Mouse (Mus musculus) intestine, embryonic 15.5 days (tissue): ENCODE measurements around the gene Apba2. TPM values are rescaled to one million over a fixed set of nuclear protein-coding genes. Genes with fewer than 3 reads are reported as not detected.

Source experiments
- ATAC-seq: fragments of 200-750 bp; cut with Nextera tagmentation; 2 replicates; pipeline ENCODE4 v1.8.0; 2017; ENCODE audit warnings: moderate TSS enrichment, moderate library complexity
- H3K27ac ChIP-seq: fragments of 300-500 bp; sonication (generic); 2 replicates; pipeline ENCODE4 v1.5.1; 2015; ENCODE audit warnings: mild to moderate bottlenecking, inconsistent platforms
- H3K27me3 ChIP-seq: fragments of 300-500 bp; sonication (generic); replicated peaks from 2 replicates; pipeline ENCODE4 v1.6.1; 2015; ENCODE audit warnings: inconsistent platforms
- H3K36me3 ChIP-seq: fragments of 300-500 bp; sonication (generic); 2 replicates; pipeline ENCODE4 v1.6.1; 2015; ENCODE audit warnings: inconsistent platforms
- H3K4me1 ChIP-seq: fragments of 300-500 bp; sonication (generic); replicated peaks from 2 replicates; pipeline ENCODE4 v1.6.1; 2015; ENCODE audit warnings: inconsistent platforms
- H3K4me2 ChIP-seq: fragments of 300-500 bp; sonication (generic); replicated peaks from 2 replicates; pipeline ENCODE4 v1.6.1; 2015; ENCODE audit warnings: mild to moderate bottlenecking, inconsistent platforms
- H3K4me3 ChIP-seq: fragments of 300-500 bp; sonication (generic); replicated peaks from 2 replicates; pipeline ENCODE4 v1.5.1; 2015; ENCODE audit warnings: inconsistent platforms
- H3K9ac ChIP-seq: fragments of 300-500 bp; sonication (generic); 2 replicates; pipeline ENCODE4 v1.6.1; 2015; ENCODE audit warnings: inconsistent platforms
- H3K9me3 ChIP-seq: fragments of 300-500 bp; sonication (generic); 2 replicates; pipeline ENCODE4 v1.6.1; 2016; ENCODE audit warnings: inconsistent platforms
- WGBS: fragments of 180-500 bp; shearing (Covaris S2); methylation state at CpG from one replicate; pipeline ENCODE4 v1.1.7; 2015; 5-methylcytosine and 5-hydroxymethylcytosine counted together
- polyA plus RNA-seq: library from polyadenylated mRNA; unstranded; fragments of >200 nt; fragmentation: Nextera tagmentation; extraction: Ambion mirVana; gene quantifications from 2 replicates; pipeline ENCODE4 v1.2.1, GENCODE M21; 2015

Apba2 gene
- polyA plus RNA-seq, 1 experiment from 2014 or later: 6.2 TPM

DNA sequence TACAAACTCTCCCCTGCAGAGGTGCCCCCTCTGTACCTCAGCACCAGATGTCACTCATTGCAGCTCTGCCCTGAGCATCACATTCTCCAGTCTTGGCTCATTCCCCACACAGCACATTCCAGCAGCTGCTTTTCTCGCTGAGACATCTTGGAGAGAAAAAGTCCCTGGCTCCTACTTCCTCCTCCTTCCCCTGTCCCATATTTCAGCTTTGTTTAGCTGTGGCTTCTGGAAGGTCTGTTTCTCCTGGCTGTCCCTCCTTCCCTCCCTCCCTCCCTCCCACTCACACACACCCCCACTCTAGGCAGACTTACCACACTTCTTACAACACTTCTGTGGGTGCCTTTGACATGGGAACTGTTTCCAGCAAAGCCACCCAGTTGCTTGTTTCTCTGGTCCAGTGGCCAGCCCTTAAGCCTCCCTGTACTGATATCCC, 75.0 kb downstream of the Apba2 start:
- H3K36me3 ChIP-seq: no peaks in the 10 kb centered on the region
- H3K27me3 ChIP-seq: no peaks in the 10 kb centered on the region
- H3K4me3 ChIP-seq: no peak overlapping the region
- 25% methylated on average over 1 of the region's 1 CpGs for WGBS
- no peak overlapping the region for H3K9ac ChIP-seq
- H3K27ac ChIP-seq: no peak overlapping the region
- peak; percentile 70 for ATAC-seq
- no peak overlapping the region for H3K4me2 ChIP-seq
- H3K9me3 ChIP-seq: no peaks in the 10 kb centered on the region
- no peaks in the 10 kb centered on the region for H3K4me1 ChIP-seq

DNA sequence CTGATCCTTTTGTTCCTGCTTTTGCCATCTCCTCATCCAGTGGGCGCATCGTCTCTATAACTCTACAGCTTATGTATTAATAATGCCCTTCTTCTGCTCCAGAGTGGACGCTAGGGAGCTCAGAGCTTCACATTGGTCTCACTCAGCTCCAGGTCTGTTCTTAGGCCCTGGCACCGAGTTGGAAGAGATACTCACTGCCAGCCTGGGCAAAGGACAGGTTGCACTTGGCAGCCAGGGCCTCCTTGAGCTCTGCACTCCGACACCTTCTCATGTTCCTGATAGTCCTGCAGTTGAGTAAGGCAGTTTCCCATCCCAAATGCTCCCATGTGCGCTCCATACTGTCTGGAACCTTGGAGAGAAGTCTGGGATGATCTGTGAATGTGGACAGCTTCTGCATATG, 76.7 kb downstream of the Apba2 start:
- Histone ChIP-seq H3K4me3 (no peak overlapping the region), H3K27me3 (no peaks in the 10 kb centered on the region), H3K36me3 (no peaks in the 10 kb centered on the region), H3K27ac (no peak overlapping the region), H3K4me1 (no peaks in the 10 kb centered on the region), H3K9ac (no peak overlapping the region), H3K9me3 (no peaks in the 10 kb centered on the region), H3K4me2 (no peak overlapping the region)
- ATAC-seq: no peak
- WGBS: 90% methylated on average over 6 of the region's 6 CpGs

DNA sequence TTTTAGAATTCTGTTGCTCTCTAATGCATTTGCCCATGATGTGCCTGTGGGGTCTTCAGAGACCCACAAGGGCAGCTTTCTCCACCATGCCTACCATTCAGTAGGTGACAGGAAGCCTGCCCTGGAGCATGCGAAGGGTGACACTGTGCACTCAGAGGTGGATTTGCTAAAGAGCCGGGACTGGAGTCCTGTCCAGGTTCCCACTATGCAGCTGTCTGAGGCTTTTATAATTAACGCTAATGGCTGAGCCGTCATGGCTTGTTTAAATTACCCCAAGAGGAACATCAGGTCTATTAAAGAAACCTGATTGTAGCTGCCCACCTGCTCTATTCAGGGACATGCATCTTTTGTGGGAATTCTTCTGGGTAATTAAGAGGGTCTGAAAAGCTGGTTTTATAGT, 78.4 kb downstream of the Apba2 start:
- H3K4me1 ChIP-seq: no peaks in the 10 kb centered on the region
- H3K9me3 ChIP-seq: no peaks in the 10 kb centered on the region
- H3K9ac ChIP-seq: no peak overlapping the region
- no peak for ATAC-seq
- H3K36me3 ChIP-seq: no peaks in the 10 kb centered on the region
- H3K4me2 ChIP-seq: no peak overlapping the region
- H3K4me3 ChIP-seq: no peak overlapping the region
- no peak overlapping the region for H3K27ac ChIP-seq
- WGBS: 50% methylated on average over 4 of the region's 4 CpGs
- no peaks in the 10 kb centered on the region for H3K27me3 ChIP-seq

DNA sequence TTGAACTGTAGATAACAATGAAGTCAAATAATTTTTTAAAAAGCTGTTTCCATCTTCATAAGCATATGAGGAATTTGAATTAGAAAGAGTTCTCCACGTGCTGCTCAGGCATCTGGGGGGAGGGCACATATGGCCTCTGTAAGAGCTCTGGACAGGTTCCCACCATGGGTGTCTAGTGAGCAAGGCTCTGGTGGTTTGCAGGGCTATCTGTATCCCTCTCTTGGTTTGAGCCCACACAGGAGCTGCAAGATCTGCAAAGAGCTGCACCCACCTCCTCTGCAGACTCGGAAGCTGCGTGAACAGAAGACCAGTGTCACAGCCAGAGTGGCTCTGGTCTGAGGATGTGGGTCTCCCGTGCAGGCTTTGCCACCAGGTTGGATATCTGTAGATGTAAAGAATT, 78.8 kb downstream of the Apba2 start:
- no peaks in the 10 kb centered on the region for H3K9me3 ChIP-seq
- H3K9ac ChIP-seq: no peak overlapping the region
- H3K4me3 ChIP-seq: no peak overlapping the region
- H3K27ac ChIP-seq: no peak overlapping the region
- WGBS: 70% methylated on average over 4 of the region's 4 CpGs
- H3K4me1 ChIP-seq: no peaks in the 10 kb centered on the region
- H3K4me2 ChIP-seq: no peak overlapping the region
- no peak for ATAC-seq
- no peaks in the 10 kb centered on the region for H3K36me3 ChIP-seq
- H3K27me3 ChIP-seq: no peaks in the 10 kb centered on the region

DNA sequence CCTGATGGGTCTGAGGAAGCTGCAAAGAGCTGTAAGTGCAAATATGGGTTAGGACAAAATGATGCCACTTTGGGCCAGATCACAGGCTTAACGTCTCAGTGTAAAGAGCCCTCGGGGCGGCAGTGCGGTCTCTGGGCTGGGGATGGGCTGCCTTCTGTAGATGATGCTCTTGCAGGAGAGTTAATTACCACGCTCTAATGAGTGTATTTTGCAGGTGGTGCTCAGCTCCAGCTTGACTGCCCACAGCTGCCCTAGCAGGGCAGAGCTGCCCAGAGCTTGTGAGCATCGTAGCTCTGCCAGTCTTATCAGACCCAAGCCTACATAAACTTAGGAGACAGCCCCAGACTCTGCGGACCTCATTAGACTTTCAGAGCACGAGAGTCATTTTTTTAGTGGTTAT, 80.9 kb downstream of the Apba2 start:
- H3K36me3 ChIP-seq: no peaks in the 10 kb centered on the region
- no peaks in the 10 kb centered on the region for H3K27me3 ChIP-seq
- WGBS: 81% methylated on average over 8 of the region's 8 CpGs
- no peaks in the 10 kb centered on the region for H3K4me1 ChIP-seq
- no peak overlapping the region for H3K4me3 ChIP-seq
- H3K4me2 ChIP-seq: no peak overlapping the region
- H3K27ac ChIP-seq: no peak overlapping the region
- no peak overlapping the region for H3K9ac ChIP-seq
- H3K9me3 ChIP-seq: no peaks in the 10 kb centered on the region
- ATAC-seq: no peak

DNA sequence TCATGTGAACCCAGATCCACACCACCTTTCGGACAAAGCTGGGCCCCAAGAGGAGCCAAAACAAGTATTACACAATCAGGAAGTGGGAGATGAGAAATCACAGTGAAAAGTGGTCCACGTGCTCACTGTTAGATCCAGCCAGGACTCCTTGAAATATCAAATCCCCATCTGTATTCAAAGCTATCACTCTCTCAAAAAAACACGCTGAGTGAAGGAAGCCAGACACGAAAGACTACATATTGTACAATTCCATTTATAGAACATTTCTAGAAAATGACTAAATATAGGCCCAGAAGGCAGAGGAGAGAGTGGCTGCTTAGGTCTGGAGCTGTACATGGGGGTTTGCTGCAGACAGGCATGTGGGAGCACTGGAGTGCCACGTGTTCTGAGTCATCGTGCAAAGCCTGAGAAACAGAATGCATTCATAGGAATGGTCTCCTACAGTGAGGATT, 82.2 kb downstream of the Apba2 start:
- no peak overlapping the region for H3K27ac ChIP-seq
- H3K27me3 ChIP-seq: no peaks in the 10 kb centered on the region
- H3K4me3 ChIP-seq: no peak overlapping the region
- no peaks in the 10 kb centered on the region for H3K36me3 ChIP-seq
- no peak overlapping the region for H3K9ac ChIP-seq
- no peaks in the 10 kb centered on the region for H3K9me3 ChIP-seq
- H3K4me1 ChIP-seq: no peaks in the 10 kb centered on the region
- WGBS: 57% methylated on average over 6 of the region's 6 CpGs
- no peak overlapping the region for H3K4me2 ChIP-seq
- 0 out of 2 replicates have a peak, but pooled peaks have one; percentile 55 for ATAC-seq

DNA sequence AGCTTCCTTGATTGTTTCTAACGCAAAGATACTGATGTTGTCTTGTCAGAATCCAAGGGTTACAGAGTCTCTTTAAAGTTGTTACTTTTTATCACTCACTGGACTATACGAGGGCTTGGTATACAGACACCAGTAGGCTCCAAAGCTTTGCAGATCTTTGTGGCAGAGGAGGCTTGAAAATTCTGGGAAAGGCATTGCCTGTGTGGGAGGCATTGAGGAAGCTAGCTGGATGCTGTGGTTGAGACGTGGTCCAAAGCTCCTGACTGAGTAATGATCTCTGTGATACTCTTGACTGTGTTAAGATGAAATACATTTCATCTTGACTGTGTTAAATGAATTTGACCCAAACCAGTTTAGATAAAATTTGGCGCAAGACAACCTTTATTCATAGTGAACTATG, 84.6 kb downstream of the Apba2 start:
- 83% methylated on average over 4 of the region's 4 CpGs for WGBS
- Histone ChIP-seq H3K27ac (no peak overlapping the region), H3K4me2 (no peak overlapping the region), H3K9ac (no peak overlapping the region), H3K4me3 (no peak overlapping the region), H3K9me3 (no peaks in the 10 kb centered on the region), H3K36me3 (no peaks in the 10 kb centered on the region), H3K27me3 (no peaks in the 10 kb centered on the region), H3K4me1 (no peaks in the 10 kb centered on the region)
- ATAC-seq: no peak

DNA sequence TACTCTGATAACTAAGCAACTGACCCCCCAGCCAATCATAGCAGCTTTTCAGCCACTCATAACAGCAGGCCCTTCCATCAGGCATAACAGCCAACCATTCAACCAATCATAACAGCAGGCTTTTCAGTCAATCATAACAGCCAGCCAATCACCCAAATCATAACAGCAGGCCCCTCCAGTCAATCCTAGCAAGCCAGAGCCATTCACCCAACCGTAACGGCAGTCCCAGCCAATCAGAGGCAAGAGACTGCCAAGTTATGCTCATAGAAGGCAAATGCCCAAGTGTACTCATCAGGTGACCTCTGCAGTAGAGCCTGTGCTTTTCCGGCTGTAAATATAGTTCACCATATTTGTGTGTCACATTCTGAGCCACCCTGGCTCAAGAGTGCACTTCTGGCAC, 85.1 kb downstream of the Apba2 start:
- Histone ChIP-seq H3K27me3 (no peaks in the 10 kb centered on the region), H3K9me3 (no peaks in the 10 kb centered on the region), H3K9ac (no peak overlapping the region), H3K27ac (no peak overlapping the region), H3K4me3 (no peak overlapping the region), H3K4me1 (no peaks in the 10 kb centered on the region), H3K36me3 (no peaks in the 10 kb centered on the region), H3K4me2 (no peak overlapping the region)
- WGBS: 91% methylated on average over 3 of the region's 3 CpGs
- no peak for ATAC-seq

DNA sequence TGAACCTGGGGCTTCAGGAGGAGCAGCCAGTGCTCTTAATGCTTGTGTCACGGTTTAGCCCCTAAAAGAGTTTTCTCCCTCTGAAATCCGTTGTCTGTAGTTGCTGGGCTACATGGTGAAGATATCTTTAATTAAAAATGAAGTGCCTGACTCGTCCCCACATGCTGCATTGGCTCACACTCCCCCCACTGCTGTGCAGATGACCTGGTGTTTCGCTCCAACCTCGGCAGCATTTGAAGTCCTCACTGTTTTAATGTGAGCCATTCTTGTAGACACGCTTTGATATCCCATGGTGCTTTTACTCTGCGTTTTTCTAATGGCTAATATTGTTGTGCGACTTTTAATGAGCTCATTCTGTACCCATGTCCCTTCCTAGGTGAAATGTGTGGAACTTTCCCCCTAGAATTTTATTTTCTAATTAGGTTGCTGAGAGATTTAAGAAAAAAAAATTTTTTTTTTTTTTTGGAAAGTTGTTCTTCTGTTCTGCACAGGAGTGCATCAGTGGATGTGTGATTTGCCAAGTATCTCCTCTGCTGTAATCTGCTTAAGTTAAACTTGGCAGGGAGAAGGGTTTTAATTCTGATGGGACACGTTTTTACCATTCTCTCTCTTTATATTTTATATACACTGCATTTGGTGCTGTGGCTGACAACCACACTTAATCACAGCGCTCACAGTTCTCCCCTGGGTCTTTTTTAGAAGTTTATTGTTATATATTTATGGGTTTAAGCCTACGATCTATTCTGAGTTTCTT, 87.3 kb downstream of the Apba2 start:
- WGBS: 74% methylated on average over 11 of the region's 11 CpGs
- H3K27ac ChIP-seq: no peak overlapping the region

DNA sequence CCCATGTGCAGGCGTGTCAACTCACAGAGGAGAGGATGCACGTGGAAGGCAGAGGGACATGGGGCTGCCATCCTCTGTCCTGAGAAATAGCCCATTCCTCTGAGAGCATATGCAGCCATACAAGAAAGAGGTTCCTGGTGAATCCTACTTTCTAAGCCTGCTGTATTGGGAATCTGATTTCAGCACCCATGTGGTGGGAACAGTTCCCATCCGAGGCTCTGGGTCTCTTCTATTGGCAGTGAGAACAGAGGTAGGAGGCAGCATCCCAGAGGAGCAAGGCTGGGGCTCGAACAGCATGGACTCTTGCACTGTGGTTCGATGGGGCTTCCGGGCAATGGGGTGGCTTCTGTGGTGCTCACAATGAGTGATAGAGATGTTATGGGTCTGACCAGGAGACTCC, 93.8 kb downstream of the Apba2 start:
- 68% methylated on average over 6 of the region's 6 CpGs for WGBS
- no peak overlapping the region for H3K9ac ChIP-seq
- ATAC-seq: no peak
- H3K27ac ChIP-seq: no peak overlapping the region
- H3K36me3 ChIP-seq: no peaks in the 10 kb centered on the region
- no peak overlapping the region for H3K4me2 ChIP-seq
- H3K27me3 ChIP-seq: no peaks in the 10 kb centered on the region
- no peaks in the 10 kb centered on the region for H3K9me3 ChIP-seq
- H3K4me3 ChIP-seq: no peak overlapping the region
- no peaks in the 10 kb centered on the region for H3K4me1 ChIP-seq

More for the DNA sequence above, 87.3 kb downstream of the Apba2 start:
- no peak overlapping the region for H3K4me2 ChIP-seq
- H3K4me3 ChIP-seq: no peak overlapping the region
- H3K36me3 ChIP-seq: no peaks in the 10 kb centered on the region
- no peaks in the 10 kb centered on the region for H3K4me1 ChIP-seq
- H3K9ac ChIP-seq: no peak overlapping the region
- H3K9me3 ChIP-seq: no peaks in the 10 kb centered on the region
- ATAC-seq: no peak
- H3K27me3 ChIP-seq: no peaks in the 10 kb centered on the region

DNA sequence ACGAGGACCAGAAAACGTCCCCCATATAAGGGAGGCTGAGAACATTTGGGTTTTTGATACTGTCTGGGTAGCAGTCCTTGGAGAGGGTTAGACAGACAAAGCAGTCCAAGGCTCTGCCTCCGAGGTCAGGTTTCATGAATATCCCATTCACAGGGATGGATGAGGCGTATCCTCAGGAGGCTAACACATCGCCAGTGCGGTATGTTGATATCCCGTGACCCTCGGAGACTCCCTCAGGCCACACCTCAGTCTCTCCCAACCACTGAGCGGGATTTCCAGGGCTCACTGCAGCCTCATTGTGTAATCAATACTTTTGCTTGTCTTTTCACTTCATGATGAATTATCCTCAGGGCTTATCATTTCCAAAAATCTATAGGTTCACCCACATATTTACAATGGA, 95.1 kb downstream of the Apba2 start:
- ATAC-seq: no peak
- Histone ChIP-seq H3K27me3 (no peaks in the 10 kb centered on the region), H3K36me3 (no peaks in the 10 kb centered on the region), H3K9ac (no peak overlapping the region), H3K9me3 (no peaks in the 10 kb centered on the region), H3K27ac (no peak overlapping the region), H3K4me2 (no peak overlapping the region), H3K4me3 (no peak overlapping the region), H3K4me1 (no peaks in the 10 kb centered on the region)
- WGBS: 75% methylated on average over 9 of the region's 9 CpGs

DNA sequence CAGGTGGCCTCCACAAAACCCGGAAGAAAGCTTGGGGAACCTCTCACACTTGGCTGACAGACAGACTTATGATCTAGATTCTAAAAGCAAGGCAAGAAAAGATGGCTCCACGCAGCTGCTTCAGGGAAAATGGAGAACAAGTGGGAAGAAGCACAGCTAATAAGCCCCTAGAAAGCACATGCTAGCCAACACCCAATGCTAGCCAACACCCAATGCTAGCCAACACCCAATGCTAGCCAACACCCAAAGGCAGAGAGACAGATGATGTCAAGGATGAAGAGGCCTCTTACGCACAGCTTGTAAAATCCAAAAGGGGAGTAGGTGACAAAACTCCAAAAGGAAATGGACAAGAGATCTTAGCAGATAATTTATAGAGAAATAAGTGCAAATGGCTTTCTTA, 108.4 kb downstream of the Apba2 start:
- H3K9ac ChIP-seq: no peak overlapping the region

DNA sequence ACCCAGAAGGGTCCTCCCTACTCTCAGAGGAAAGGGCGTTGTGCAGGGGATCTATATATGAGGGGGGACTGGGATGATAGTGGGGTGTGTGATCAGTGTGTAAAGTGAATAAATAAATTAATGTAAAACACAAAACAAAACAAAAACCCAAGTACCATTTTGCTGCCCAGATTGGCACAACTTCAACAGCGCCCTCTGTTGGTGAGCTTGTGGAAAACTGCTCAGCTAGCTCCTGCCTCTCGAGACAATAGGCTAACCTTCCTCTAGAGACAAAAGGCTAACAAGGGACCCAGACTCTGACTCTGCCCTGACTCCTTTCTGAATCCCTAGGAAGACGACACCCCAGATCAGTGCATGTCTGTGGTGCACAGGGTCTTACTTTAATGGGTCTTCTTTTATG, 109.4 kb downstream of the Apba2 start:
- H3K4me3 ChIP-seq: no peak overlapping the region
- 71% methylated on average over 4 of the region's 4 CpGs for WGBS
- H3K9ac ChIP-seq: no peak overlapping the region
- H3K4me2 ChIP-seq: no peak overlapping the region
- H3K36me3 ChIP-seq: no peaks in the 10 kb centered on the region
- no peaks in the 10 kb centered on the region for H3K4me1 ChIP-seq
- no peaks in the 10 kb centered on the region for H3K27me3 ChIP-seq
- no peaks in the 10 kb centered on the region for H3K9me3 ChIP-seq
- no peak for ATAC-seq
- H3K27ac ChIP-seq: no peak overlapping the region

More for the DNA sequence above, 108.4 kb downstream of the Apba2 start:
- H3K27ac ChIP-seq: no peak overlapping the region
- H3K27me3 ChIP-seq: no peaks in the 10 kb centered on the region
- H3K4me2 ChIP-seq: no peak overlapping the region
- H3K4me3 ChIP-seq: no peak overlapping the region
- no peak for ATAC-seq
- 82% methylated on average over 3 of the region's 3 CpGs for WGBS
- no peaks in the 10 kb centered on the region for H3K9me3 ChIP-seq
- H3K4me1 ChIP-seq: no peaks in the 10 kb centered on the region
- no peaks in the 10 kb centered on the region for H3K36me3 ChIP-seq
